Mouse (Mus musculus): ENCODE data around the gene Pank4. TPM values are rescaled to one million over a fixed set of nuclear protein-coding genes. Genes with fewer than 3 reads are reported as not detected.

Gene Pank4
- polyA plus RNA-seq (2012; ENCODE audit: low replicate concordance): 18.9 and 41.6 TPM in 2 replicates

DNA sequence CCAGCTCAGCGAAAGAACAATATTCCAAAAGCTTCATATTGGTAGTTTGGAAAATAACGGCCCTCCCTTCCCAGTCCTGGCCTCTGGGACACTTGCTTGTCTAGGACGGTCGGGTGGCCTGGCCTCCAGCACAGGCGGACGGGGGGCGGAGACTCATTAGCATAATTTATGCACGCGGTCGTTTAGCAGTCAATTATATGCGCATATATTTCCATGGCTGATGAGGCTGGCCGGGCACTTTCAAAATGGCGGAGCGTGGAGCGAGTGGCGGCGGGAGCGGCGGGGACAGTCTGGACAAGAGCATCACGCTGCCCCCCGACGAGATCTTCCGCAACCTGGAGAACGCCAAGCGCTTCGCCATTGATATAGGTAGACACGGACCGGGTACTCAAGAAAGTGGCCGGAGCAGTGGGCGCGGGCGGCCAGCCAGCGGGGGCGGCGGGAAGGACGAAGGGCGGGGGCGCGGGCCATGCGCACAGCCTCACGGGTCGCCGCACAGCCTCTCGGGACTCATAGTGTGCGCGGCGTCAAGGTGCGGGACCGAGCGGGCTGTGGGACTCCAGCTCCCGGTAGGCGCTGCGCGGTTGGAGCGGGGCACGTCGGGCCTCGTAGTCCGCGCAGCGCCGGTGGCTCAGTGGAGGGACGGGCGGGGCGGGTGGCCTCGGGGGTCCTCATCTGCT lies at the start of gene Pank4:
Gene Pank4, plus strand, starts transcription at position 223 of the 680 bp plus-strand sequence.

DNA sequence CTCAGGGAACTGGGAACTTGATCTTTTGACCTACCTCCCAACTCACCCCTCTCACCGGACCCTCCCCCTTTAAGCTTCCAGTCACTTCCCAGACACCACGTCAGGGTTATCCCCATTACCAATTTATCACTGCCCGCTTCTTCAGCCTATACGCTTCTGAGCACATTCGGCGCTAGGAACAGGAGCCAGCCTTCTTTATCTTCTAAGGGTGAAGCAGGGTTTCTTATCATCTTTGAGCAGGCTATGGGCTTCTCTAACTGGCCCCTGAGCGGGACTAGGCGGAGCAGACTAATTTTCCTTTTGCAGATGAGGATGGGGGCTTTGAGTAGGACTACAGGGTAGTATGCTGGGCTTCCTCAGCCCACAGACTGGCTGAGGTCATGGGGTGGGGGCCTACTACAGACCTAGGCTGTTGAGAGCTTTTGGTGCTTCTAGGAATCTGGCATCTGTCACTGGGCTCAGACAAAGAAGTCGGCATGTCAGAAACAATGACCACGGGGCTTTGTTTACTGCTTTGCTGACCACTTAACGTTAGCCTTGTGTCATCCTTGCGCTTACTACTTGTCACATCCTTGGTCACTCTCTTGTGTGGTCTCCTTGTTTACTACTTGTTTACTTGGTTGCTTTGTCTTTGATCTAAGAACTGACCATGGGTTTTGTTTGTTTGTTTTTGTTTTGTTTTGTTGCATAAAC lies 35.4 kb upstream of the Pank4 start, which contains the start of gene Tnfrsf14:
Gene Tnfrsf14, minus strand, starts transcription at position 169 of the 693 bp plus-strand sequence.

DNA sequence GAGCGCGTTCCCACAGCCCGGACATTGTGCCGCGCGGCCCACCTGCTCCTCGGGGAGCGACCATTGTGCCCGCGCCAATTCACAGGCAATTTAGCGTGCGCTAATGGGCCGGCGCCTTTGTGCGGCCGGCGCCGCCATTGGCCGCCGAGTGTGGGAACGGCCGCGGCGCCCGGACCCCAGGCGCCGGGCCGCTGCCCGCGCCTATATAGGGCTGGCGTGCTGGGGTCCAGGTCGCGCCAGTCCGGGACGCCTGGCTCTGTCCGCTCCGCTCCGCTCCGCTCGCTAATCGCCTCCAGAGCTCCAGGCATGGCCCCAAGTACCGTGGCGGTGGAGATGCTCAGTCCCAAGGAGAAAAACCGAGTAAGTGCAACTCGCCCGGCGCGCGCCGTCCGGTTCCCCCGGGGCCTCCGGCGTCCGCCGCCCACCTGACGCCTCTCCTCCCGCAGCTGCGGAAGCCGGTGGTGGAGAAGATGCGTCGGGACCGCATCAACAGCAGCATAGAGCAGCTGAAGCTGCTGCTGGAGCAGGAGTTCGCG lies 3.2 kb upstream of the Pank4 start, which contains the start of gene Hes5:
Gene Hes5, plus strand, starts transcription at position 234 of the 536 bp plus-strand sequence.

Other genes starting within 250 kb of the Pank4 start
- gene Ttc34, start 126.7 kb upstream of the Pank4 start, polyA plus RNA-seq (2012; ENCODE audit: low replicate concordance): not detected in 2 replicates
- 0.04 and 0.07 TPM in 2 replicates for gene Mmel1, start 94.5 kb upstream of the Pank4 start, polyA plus RNA-seq (2012; ENCODE audit: low replicate concordance)
- gene Fam213b, start 65.0 kb upstream of the Pank4 start, polyA plus RNA-seq (2012; ENCODE audit: low replicate concordance): 19.4 and 21.7 TPM in 2 replicates
- 9.8 and 134 TPM in 2 replicates for gene Tnfrsf14, start 35.6 kb upstream of the Pank4 start, polyA plus RNA-seq (2012; ENCODE audit: low replicate concordance)
- 7.9 and 18.9 TPM in 2 replicates for gene Hes5, start 3.2 kb upstream of the Pank4 start, polyA plus RNA-seq (2012; ENCODE audit: low replicate concordance)
- 0.12 and 0.17 TPM in 2 replicates for gene Plch2, start 92.7 kb downstream of the Pank4 start, polyA plus RNA-seq (2012; ENCODE audit: low replicate concordance)
- 12.7 and 21.0 TPM in 2 replicates for gene Pex10, start 102.9 kb downstream of the Pank4 start, polyA plus RNA-seq (2012; ENCODE audit: low replicate concordance)
- gene Rer1, start 122.3 kb downstream of the Pank4 start, polyA plus RNA-seq (2012; ENCODE audit: low replicate concordance): 48.6 and 52.0 TPM in 2 replicates
- 3.7 and 4.5 TPM in 2 replicates for gene Morn1, start 122.5 kb downstream of the Pank4 start, polyA plus RNA-seq (2012; ENCODE audit: low replicate concordance)